Mouse (Mus musculus) lung, adult 2 months (tissue): ENCODE data around the gene Cnbd2.
"Not testable (repeated sequence)": the region's sequence is repeated elsewhere in the genome, so short reads cannot be mapped to it uniquely, and the experiment has no call there.

Experiments
- CTCF ChIP-seq: fragments of 200-500 bp; IDR thresholded peaks from 2 replicates; pipeline ENCODE4 v1.5.1; 2011; ENCODE audit warnings: mild to moderate bottlenecking, low read length, control low read depth; ENCODE audit not compliant: insufficient read depth
- POLR2A ChIP-seq: fragments of 200-500 bp; IDR thresholded peaks from 2 replicates; pipeline ENCODE4 v1.6.1; 2011; ENCODE audit warnings: low read depth, mild to moderate bottlenecking, control low read depth, low read length, borderline replicate concordance; ENCODE audit errors: extremely low read depth

- not testable (repeated sequence) for TF ChIP-seq CTCF
- peak; percentile 55; the same call in 1 of the 2 replicates for TF ChIP-seq POLR2A
Observed at GRCm38 (mm10) chr2:156392461-156393154, 80.5 kb downstream of the Cnbd2 start.
